Mouse (Mus musculus) hindbrain, embryonic 11.5 days (tissue): ENCODE measurements around the gene Tpo. TPM values are rescaled to one million over a fixed set of nuclear protein-coding genes. Genes with fewer than 3 reads are reported as not detected.

Experiments
- ATAC-seq: fragments of 200-750 bp; cut with Nextera tagmentation; 2 replicates; pipeline ENCODE4 v1.8.0; 2017; ENCODE audit warnings: mild to moderate bottlenecking, moderate TSS enrichment, moderate library complexity; ENCODE audit not compliant: low FRiP score
- DNase-seq: peaks from one replicate; pipeline ENCODE4 v3.0.0-alpha.2; 2015; ENCODE audit warnings: low spot score
- H3K27ac ChIP-seq: fragments of 300-500 bp; sonication (generic); 2 replicates; pipeline ENCODE4 v1.5.1; 2014; ENCODE audit warnings: mild to moderate bottlenecking, low read depth, low read length
- H3K27me3 ChIP-seq: fragments of 300-500 bp; sonication (generic); 2 replicates; pipeline ENCODE4 v1.6.1; 2014; ENCODE audit warnings: mild to moderate bottlenecking, low read length, moderate library complexity, mixed read lengths; ENCODE audit not compliant: control insufficient read depth, insufficient read depth
- H3K36me3 ChIP-seq: fragments of 300-500 bp; sonication (generic); 2 replicates; pipeline ENCODE4 v1.6.1; 2014; ENCODE audit warnings: mild to moderate bottlenecking, low read length, moderate library complexity, mixed read lengths; ENCODE audit not compliant: control insufficient read depth, insufficient read depth
- H3K4me1 ChIP-seq: fragments of 300-500 bp; sonication (generic); replicated peaks from 2 replicates; pipeline ENCODE4 v1.6.1; 2014; ENCODE audit warnings: low read length, mixed read lengths; ENCODE audit not compliant: control insufficient read depth, insufficient read depth
- H3K4me2 ChIP-seq: fragments of 300-500 bp; sonication (generic); replicated peaks from 2 replicates; pipeline ENCODE4 v1.6.1; 2014; ENCODE audit warnings: mild to moderate bottlenecking, low read depth, low read length
- H3K4me3 ChIP-seq: fragments of 300-500 bp; sonication (generic); 2 replicates; pipeline ENCODE4 v1.5.1; 2014; ENCODE audit warnings: low read depth, low read length
- H3K9ac ChIP-seq: fragments of 300-500 bp; sonication (generic); 2 replicates; pipeline ENCODE4 v1.6.1; 2014; ENCODE audit warnings: low read depth, low read length
- H3K9me3 ChIP-seq: fragments of 300-500 bp; sonication (generic); 2 replicates; pipeline ENCODE4 v1.6.1; 2016; ENCODE audit warnings: low read length; ENCODE audit not compliant: control insufficient read depth
- WGBS: fragments of 180-500 bp; shearing (Covaris S2); extraction: QIAGEN DNeasy Blood & Tissue Kit; methylation state at CpG from one replicate; pipeline ENCODE4 v1.1.7; 2014; 5-methylcytosine and 5-hydroxymethylcytosine counted together
- polyA plus RNA-seq: library from polyadenylated mRNA; unstranded; fragments of >200 nt; fragmentation: Nextera tagmentation; extraction: Ambion mirVana; gene quantifications from 2 replicates; pipeline ENCODE4 v1.2.1, GENCODE M21; 2014

The Tpo gene
- polyA plus RNA-seq = not detected in 2 replicates

- DNase-seq (no peak), ATAC-seq (no peak)
- H3K9ac ChIP-seq = no peak within 1 kb of the TSS
- H3K27me3 ChIP-seq = no peaks in the 10 kb centered on the region
- H3K27ac ChIP-seq = no peak within 1 kb of the TSS
- H3K4me2 ChIP-seq = no peak within 1 kb of the TSS
- H3K9me3 ChIP-seq = no peaks in the 10 kb centered on the region
- H3K4me3 ChIP-seq = no peak within 1 kb of the TSS
- H3K4me1 ChIP-seq = no peaks in the 10 kb centered on the region
- WGBS = 85% methylated on average over 4 of the region's 4 CpGs
- H3K36me3 ChIP-seq = no peaks in the 10 kb centered on the region
Measured at GRCm38 (mm10) chr12:30132524-30132923, at the start of gene Tpo. Tpo (minus strand) TSS chr12:30132624.

- H3K4me2 ChIP-seq = no peak overlapping the region
- no peak overlapping the region for H3K4me3 ChIP-seq
- no peak overlapping the region for H3K9ac ChIP-seq
- H3K9me3 ChIP-seq = no peaks in the 10 kb centered on the region
- ATAC-seq (no peak), DNase-seq (no peak)
- 85% methylated on average over 3 of the region's 3 CpGs for WGBS
- no peaks in the 10 kb centered on the region for H3K27me3 ChIP-seq
- no peak overlapping the region for H3K27ac ChIP-seq
- H3K36me3 ChIP-seq = no peaks in the 10 kb centered on the region
- no peaks in the 10 kb centered on the region for H3K4me1 ChIP-seq
Measured at GRCm38 (mm10) chr12:30181721-30182120, 49.3 kb upstream of the Tpo start.

DNA sequence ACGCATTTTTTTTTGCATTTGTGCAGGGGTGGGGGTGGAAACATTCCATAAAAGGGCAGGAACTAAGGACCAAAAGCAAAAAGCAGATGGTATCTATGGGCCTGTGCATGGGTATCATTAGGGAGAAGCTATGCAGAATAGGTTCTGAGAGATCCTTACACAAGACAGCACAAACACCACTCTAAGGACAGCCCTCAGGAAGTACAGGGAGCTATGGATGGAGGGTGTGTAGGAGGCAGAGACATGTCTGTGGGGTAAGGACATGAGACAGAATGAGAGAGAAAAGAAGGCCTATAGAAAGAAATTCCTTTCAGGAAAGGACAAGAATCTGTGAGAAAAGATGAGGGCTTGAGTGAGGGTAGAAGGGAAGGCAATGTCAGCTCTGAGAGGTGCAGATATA is 47.2 kb upstream of the Tpo start:
- H3K27ac ChIP-seq = no peak overlapping the region
- DNase-seq (no peak), ATAC-seq (no peak)
- H3K27me3 ChIP-seq = no peaks in the 10 kb centered on the region
- no peak overlapping the region for H3K9ac ChIP-seq
- H3K36me3 ChIP-seq = no peaks in the 10 kb centered on the region
- no peak overlapping the region for H3K4me2 ChIP-seq
- no peaks in the 10 kb centered on the region for H3K9me3 ChIP-seq
- H3K4me3 ChIP-seq = no peak overlapping the region
- WGBS = 88% methylated on average over 1 of the region's 1 CpGs
- H3K4me1 ChIP-seq = no peaks in the 10 kb centered on the region

GRCm38 (mm10) chr12:30177966-30178365 is 45.5 kb upstream of the Tpo start:
- H3K27me3 ChIP-seq = no peaks in the 10 kb centered on the region
- WGBS = 88% methylated on average over 6 of the region's 6 CpGs
- H3K27ac ChIP-seq = no peak overlapping the region
- H3K4me2 ChIP-seq = no peak overlapping the region
- no peaks in the 10 kb centered on the region for H3K9me3 ChIP-seq
- H3K4me3 ChIP-seq = no peak overlapping the region
- H3K9ac ChIP-seq = no peak overlapping the region
- H3K4me1 ChIP-seq = no peaks in the 10 kb centered on the region
- ATAC-seq (no peak), DNase-seq (no peak)
- no peaks in the 10 kb centered on the region for H3K36me3 ChIP-seq

- Histone ChIP-seq H3K9me3 (no peaks in the 10 kb centered on the region), H3K4me3 (no peak overlapping the region), H3K36me3 (no peaks in the 10 kb centered on the region), H3K4me1 (no peaks in the 10 kb centered on the region), H3K4me2 (no peak overlapping the region), H3K9ac (no peak overlapping the region), H3K27ac (no peak overlapping the region), H3K27me3 (no peaks in the 10 kb centered on the region)
- ATAC-seq (no peak), DNase-seq (no peak)
- 87% methylated on average over 2 of the region's 2 CpGs for WGBS
Measured at GRCm38 (mm10) chr12:30177529-30177928, 45.1 kb upstream of the Tpo start.

DNA sequence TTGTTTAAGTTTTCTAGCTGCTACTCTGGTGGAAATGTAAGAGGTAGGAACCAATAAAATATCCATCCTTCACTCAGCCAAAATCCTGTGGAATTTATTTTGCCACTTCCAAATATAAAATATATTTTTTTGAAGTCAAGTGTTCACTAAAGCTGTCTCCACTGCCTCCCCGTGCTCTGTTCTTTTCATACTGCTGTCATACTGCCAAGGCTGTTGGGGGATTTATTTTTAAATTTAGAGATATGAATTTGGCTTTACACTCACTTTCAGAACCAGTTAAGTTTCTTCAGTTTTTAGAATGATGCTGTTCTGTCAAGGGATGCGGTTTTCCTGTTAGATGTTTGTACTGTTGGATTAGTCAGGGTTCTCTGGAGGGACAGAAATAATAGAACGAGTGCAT is 36.1 kb upstream of the Tpo start:
- Histone ChIP-seq H3K27ac (no peak overlapping the region), H3K27me3 (no peaks in the 10 kb centered on the region), H3K36me3 (no peaks in the 10 kb centered on the region), H3K4me2 (no peak overlapping the region), H3K4me1 (no peaks in the 10 kb centered on the region), H3K9ac (no peak overlapping the region), H3K4me3 (no peak overlapping the region), H3K9me3 (no peaks in the 10 kb centered on the region)
- DNase-seq (no peak), ATAC-seq (no peak)
- 85% methylated on average over 3 of the region's 3 CpGs for WGBS

DNA sequence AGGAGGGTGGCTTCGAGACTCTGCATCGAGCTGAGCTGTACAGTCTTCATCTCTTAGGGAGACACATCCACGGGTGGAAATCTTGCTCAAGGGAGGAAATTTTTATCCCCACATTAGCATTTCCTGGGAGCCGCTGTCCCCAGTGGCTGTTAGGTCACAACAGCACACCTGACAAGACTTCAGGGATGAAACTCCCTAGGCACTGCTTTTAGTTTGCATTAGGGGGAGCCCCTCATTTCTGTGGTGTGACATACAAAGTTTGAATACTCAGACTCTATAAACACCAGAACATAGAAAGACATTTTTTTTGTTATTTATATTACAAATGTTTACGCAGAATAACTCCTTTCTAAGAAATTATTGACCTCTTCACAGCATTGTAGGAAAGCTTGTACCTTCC is 32.1 kb upstream of the Tpo start:
- Histone ChIP-seq H3K4me1 (no peaks in the 10 kb centered on the region), H3K9ac (no peak overlapping the region), H3K27me3 (no peaks in the 10 kb centered on the region), H3K36me3 (no peaks in the 10 kb centered on the region), H3K4me3 (no peak overlapping the region), H3K4me2 (no peak overlapping the region), H3K27ac (no peak overlapping the region), H3K9me3 (no peaks in the 10 kb centered on the region)
- DNase-seq = no peak
- 88% methylated on average over 5 of the region's 5 CpGs for WGBS
- ATAC-seq = no peak

DNA sequence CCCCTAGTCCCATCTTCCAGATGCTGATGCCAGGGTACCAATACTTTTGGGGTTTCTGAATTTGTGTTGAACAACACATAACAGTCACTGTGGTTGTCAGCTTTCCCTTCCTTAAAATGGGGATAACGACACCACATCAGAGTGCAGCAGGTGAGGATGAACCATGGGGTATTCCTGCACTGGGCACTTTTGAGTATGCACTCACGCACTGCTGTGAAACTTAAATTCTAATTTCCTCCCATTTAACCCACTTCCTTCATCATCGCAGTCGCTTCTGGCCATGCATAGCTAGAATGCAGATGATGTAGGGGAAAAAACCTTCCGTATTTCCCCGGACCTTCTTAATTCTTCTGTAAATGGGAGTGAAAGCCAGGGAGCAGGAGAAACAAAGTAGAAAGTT is 31.6 kb upstream of the Tpo start:
- H3K4me3 ChIP-seq = no peak overlapping the region
- 93% methylated on average over 6 of the region's 6 CpGs for WGBS

GRCm38 (mm10) chr12:30161731-30162406 is 29.4 kb upstream of the Tpo start:
- ATAC-seq = no peak
- H3K4me1 ChIP-seq = no peaks in the 10 kb centered on the region
- no peaks in the 10 kb centered on the region for H3K36me3 ChIP-seq
- no peak overlapping the region for H3K4me2 ChIP-seq
- no peaks in the 10 kb centered on the region for H3K27me3 ChIP-seq
- H3K9me3 ChIP-seq = no peaks in the 10 kb centered on the region
- WGBS = 90% methylated on average over 5 of the region's 5 CpGs
- no peak for DNase-seq
- H3K4me3 ChIP-seq = no peak overlapping the region
- H3K27ac ChIP-seq = no peak overlapping the region
- H3K9ac ChIP-seq = no peak overlapping the region

More for the DNA sequence above, 31.6 kb upstream of the Tpo start:
- Histone ChIP-seq H3K27me3 (no peaks in the 10 kb centered on the region), H3K36me3 (no peaks in the 10 kb centered on the region), H3K9me3 (no peaks in the 10 kb centered on the region), H3K9ac (no peak overlapping the region), H3K27ac (no peak overlapping the region), H3K4me1 (no peaks in the 10 kb centered on the region), H3K4me2 (no peak overlapping the region)
- DNase-seq (no peak), ATAC-seq (no peak)
